Mouse (Mus musculus): Measurements from ENCODE around the gene Rcc1l.

GRCm38 (mm10) chr5:134170167-134170566, 6.4 kb downstream of the Rcc1l start:
- TF ChIP-seq POLR2A (IDR thresholded peaks at IDR 0.05; ENCODE audit: low read depth, low read length) (no peak), CTCF (IDR thresholded peaks at IDR 0.05; ENCODE audit: extremely low read depth, insufficient read depth, insufficient read length, insufficient replicate concordance) (no peak)
